Comparison of ENCODE assay signal across 9 mouse cellular contexts in the genomic region with DNA sequence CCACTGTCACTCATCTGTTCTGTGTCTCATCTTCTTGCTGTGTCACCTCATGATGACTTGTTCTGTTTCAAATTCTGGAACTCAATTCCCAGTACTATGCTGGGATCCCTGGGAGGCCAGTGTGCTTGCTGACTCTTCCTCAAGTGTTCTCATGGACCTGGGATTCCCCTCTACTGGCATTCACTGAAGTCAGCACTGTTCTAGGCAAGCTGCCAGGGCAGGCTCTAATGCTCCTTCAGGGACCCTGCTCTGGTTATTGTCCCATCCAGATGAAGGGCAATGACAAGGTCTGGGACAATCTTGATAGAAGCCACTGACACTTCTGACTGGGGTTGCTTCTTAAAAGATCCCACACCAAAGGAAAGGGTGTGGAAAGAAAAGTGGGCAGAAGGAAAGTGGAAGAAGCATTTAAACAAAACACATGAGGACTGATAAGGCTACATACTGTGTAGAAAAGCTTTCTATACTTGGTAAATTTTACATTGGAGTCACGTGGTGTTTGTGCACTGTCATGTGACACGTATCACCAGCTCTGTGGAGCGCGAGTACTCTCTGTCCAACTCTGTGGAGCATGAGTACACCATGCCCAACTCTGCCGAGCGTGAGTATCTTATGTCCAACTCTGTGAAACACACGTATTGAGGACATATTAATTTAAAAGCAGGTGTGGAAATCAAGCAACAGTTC.
DNase-seq lines count a peak whose midpoint lies in the region; ATAC-seq and TF ChIP-seq lines count a peak whose summit lies in the region.
"Had no signal": no experiment of that assay in that cellular context is flagged by ENCODE, and none has a peak within 500 bp of the region (broad histone marks: within the 10 kb centered on the region; RNA-seq: fewer than 3 reads in every experiment).

No protein-coding gene starts in this region.

- no peaks in the 10 kb centered on the region for H3K27me3 ChIP-seq in intestine, embryonic 16.5 days (replicated peaks; ENCODE audit: control insufficient read depth, insufficient read depth, low read length)
- no peaks in the 10 kb centered on the region for H3K27me3 ChIP-seq in forebrain, embryonic 10.5 days (ENCODE audit: poor library complexity, severe bottlenecking)
- H3K27me3 ChIP-seq in midbrain, postnatal 0 days (ENCODE audit: insufficient read depth, low read length) = no peaks in the 10 kb centered on the region

- no peak overlapping the region for H3K4me2 ChIP-seq in intestine, embryonic 16.5 days (ENCODE audit: low read depth, low read length)
- H3K4me2 ChIP-seq in midbrain, postnatal 0 days (ENCODE audit: low read depth, low read length, poor library complexity, severe bottlenecking) = no peak overlapping the region

- intact Hi-C loops in gastrocnemius, postnatal 36 days (cut with DNase I) = no loop called here

- WGBS in intestine, embryonic 16.5 days = 83% methylated on average over 7 of the region's 7 CpGs
- 93% methylated on average over 7 of the region's 7 CpGs for WGBS in forebrain, embryonic 10.5 days
- 95% methylated on average over 7 of the region's 7 CpGs for WGBS in midbrain, postnatal 0 days

- no peaks in the 10 kb centered on the region for H3K36me3 ChIP-seq in intestine, embryonic 16.5 days (ENCODE audit: control insufficient read depth, insufficient read depth, low read length)
- no peaks in the 10 kb centered on the region for H3K36me3 ChIP-seq in forebrain, embryonic 10.5 days (replicated peaks)
- H3K36me3 ChIP-seq in midbrain, postnatal 0 days (ENCODE audit: insufficient read depth, low read length) = no peaks in the 10 kb centered on the region

- H3K27ac ChIP-seq in intestine, embryonic 16.5 days (ENCODE audit: low read length) = peak overlapping the region; percentile 26; the same call in 1 of the 2 replicates
- H3K27ac ChIP-seq in forebrain, embryonic 10.5 days = no peak overlapping the region
- H3K27ac ChIP-seq in midbrain, postnatal 0 days (ENCODE audit: low read depth, low read length) = no peak overlapping the region
- H3K27ac ChIP-seq: macrophage had no signal

- H3K4me3 ChIP-seq in intestine, embryonic 16.5 days (ENCODE audit: low read length) = no peak overlapping the region
- H3K4me3 ChIP-seq in forebrain, embryonic 10.5 days = no peak overlapping the region
- H3K4me3 ChIP-seq in midbrain, postnatal 0 days (ENCODE audit: low read depth, low read length) = no peak overlapping the region

- no peaks in the 10 kb centered on the region for H3K4me1 ChIP-seq in intestine, embryonic 16.5 days (ENCODE audit: control insufficient read depth, insufficient read depth, low read length)
- peaks cover 7% of the 10 kb centered on the region for H3K4me1 ChIP-seq in forebrain, embryonic 10.5 days
- H3K4me1 ChIP-seq in midbrain, postnatal 0 days (ENCODE audit: insufficient read depth, low read length) = no peaks in the 10 kb centered on the region

- DNase-seq in urinary bladder, postnatal 25 days (ENCODE audit: low spot score) = peak; percentile 18
- no peak for DNase-seq in urinary bladder, postnatal 10 days (ENCODE audit: low spot score)
- DNase-seq in gastrocnemius, postnatal 36 days = peak; percentile 38 to 43
- DNase-seq in layer of hippocampus, postnatal 36 days = no peak
- no peak for DNase-seq in forebrain, embryonic 10.5 days (ENCODE audit: extremely low spot score, low spot score)
- DNase-seq in midbrain, postnatal 0 days (ENCODE audit: low spot score) = no peak

- ATAC-seq in intestine, embryonic 16.5 days = peak; percentile 53; the same call in 1 of the 2 replicates
- ATAC-seq in midbrain, postnatal 0 days (ENCODE audit: low FRiP score) = no peak
- ATAC-seq: hindbrain, embryonic 16.5 days had no signal

- no peak for TF ChIP-seq CTCF in midbrain, postnatal 0 days (IDR thresholded peaks at IDR 0.05)

- H3K9ac ChIP-seq in intestine, embryonic 16.5 days (ENCODE audit: low read depth, low read length) = no peak overlapping the region
- H3K9ac ChIP-seq in midbrain, postnatal 0 days (replicated peaks; ENCODE audit: low read length, poor library complexity, severe bottlenecking) = no peak overlapping the region

- no peaks in the 10 kb centered on the region for H3K9me3 ChIP-seq in intestine, embryonic 16.5 days (ENCODE audit: control insufficient read depth, low read length)
- no peaks in the 10 kb centered on the region for H3K9me3 ChIP-seq in forebrain, embryonic 10.5 days
- no peaks in the 10 kb centered on the region for H3K9me3 ChIP-seq in midbrain, postnatal 0 days (ENCODE audit: low read length)

Comparison
In these comparisons a context has a peak if more than half of its experiments do, and no peak if none do; other contexts are left out.
1. DNase-seq: peak in urinary bladder, postnatal 25 days (single experiment) and gastrocnemius, postnatal 36 days (2 of 2); none in urinary bladder, postnatal 10 days (single experiment), layer of hippocampus, postnatal 36 days (0 of 2), forebrain, embryonic 10.5 days (single experiment) and midbrain, postnatal 0 days (single experiment).